Mouse (Mus musculus): Measurements from ENCODE around the gene Cachd1.

DNA sequence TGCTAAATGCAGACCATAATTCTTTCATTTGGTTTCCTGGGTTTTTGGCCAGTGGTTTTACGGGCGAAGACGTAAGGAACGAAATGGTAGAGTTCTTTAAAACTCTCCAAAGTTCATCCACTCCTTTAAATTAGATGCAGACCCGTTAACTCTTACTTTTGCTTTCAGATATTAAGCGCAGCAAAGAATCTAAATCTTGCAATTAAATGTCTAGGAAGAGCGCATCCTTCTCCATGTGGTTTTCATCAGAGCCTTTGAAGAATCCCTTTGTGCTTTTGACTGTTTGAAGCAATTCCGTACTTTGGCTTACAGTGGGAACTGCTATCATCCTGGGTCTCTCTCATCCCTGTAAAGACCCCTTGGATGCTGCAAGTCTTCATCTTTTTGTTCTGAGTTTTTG lies 187.3 kb downstream of the Cachd1 start:
- no peak for TF ChIP-seq CTCF (IDR thresholded peaks at IDR 0.05; ENCODE audit: low read depth)
- TF ChIP-seq EP300 (IDR thresholded peaks at IDR 0.05; ENCODE audit: low read depth), result no peak

Measured in liver, postnatal 0 days (tissue).